Mouse (Mus musculus) liver, postnatal 0 days (tissue): ENCODE measurements around the gene Mmp25. TPM values are rescaled to one million over a fixed set of nuclear protein-coding genes. Genes with fewer than 3 reads are reported as not detected.

Experiments
- ATAC-seq: fragments of 200-750 bp; cut with Nextera tagmentation; 2 replicates; pipeline ENCODE4 v1.8.0; 2017; ENCODE audit warnings: mild to moderate bottlenecking, moderate library complexity
- DNase-seq: peaks from one replicate; pipeline ENCODE4 v3.0.0-alpha.2; 2016
- H3K27ac ChIP-seq: fragments of 300-500 bp; sonication (generic); 2 replicates; pipeline ENCODE4 v1.5.1; 2014; ENCODE audit warnings: antibody characterized with exemption, moderate library complexity, mild to moderate bottlenecking, low read depth
- H3K27me3 ChIP-seq: fragments of 300-500 bp; sonication (generic); 2 replicates; pipeline ENCODE4 v1.6.1; 2014; ENCODE audit warnings: low read length, control low read depth, mixed read lengths; ENCODE audit not compliant: insufficient read depth
- H3K36me3 ChIP-seq: fragments of 300-500 bp; sonication (generic); replicated peaks from 2 replicates; pipeline ENCODE4 v1.6.1; 2014; ENCODE audit warnings: mild to moderate bottlenecking, control low read depth, low read length, moderate library complexity, mixed read lengths; ENCODE audit not compliant: insufficient read depth
- H3K4me1 ChIP-seq: fragments of 300-500 bp; sonication (generic); 2 replicates; pipeline ENCODE4 v1.6.1; 2014; ENCODE audit warnings: antibody characterized with exemption, mild to moderate bottlenecking, control low read depth; ENCODE audit not compliant: insufficient read depth
- H3K4me2 ChIP-seq: fragments of 300-500 bp; sonication (generic); 2 replicates; pipeline ENCODE4 v1.6.1; 2014; ENCODE audit warnings: low read depth, mild to moderate bottlenecking, low read length, moderate library complexity, mixed read lengths
- H3K4me3 ChIP-seq: fragments of 300-500 bp; sonication (generic); 2 replicates; pipeline ENCODE4 v1.5.1; 2014; ENCODE audit warnings: low read depth, low read length
- H3K9ac ChIP-seq: fragments of 300-500 bp; sonication (generic); replicated peaks from 2 replicates; pipeline ENCODE4 v1.6.1; 2014; ENCODE audit warnings: mild to moderate bottlenecking, moderate library complexity
- H3K9me3 ChIP-seq: fragments of 300-500 bp; sonication (generic); 2 replicates; pipeline ENCODE4 v1.6.1; 2016; ENCODE audit warnings: mild to moderate bottlenecking, control low read depth, low read length, mixed read lengths
- CTCF ChIP-seq: sonication (generic); IDR thresholded peaks from 2 replicates; pipeline ENCODE4 v1.5.1; 2016; ENCODE audit warnings: antibody characterized with exemption, low read depth
- EP300 ChIP-seq: IDR thresholded peaks from 2 replicates; pipeline ENCODE4 v1.6.1; 2016; ENCODE audit warnings: antibody characterized with exemption, low read depth, mild to moderate bottlenecking
- WGBS: fragments of 180-500 bp; shearing (Covaris S2); extraction: QIAGEN DNeasy Blood & Tissue Kit; methylation state at CpG from one replicate; pipeline ENCODE4 v1.1.7; 2014; ENCODE audit not compliant: insufficient replicate concordance; 5-methylcytosine and 5-hydroxymethylcytosine counted together
- polyA plus RNA-seq: library from polyadenylated mRNA; unstranded; fragments of >200 nt; fragmentation: Nextera tagmentation; extraction: Ambion mirVana; gene quantifications from 2 replicates; pipeline ENCODE4 v1.2.1, GENCODE M21; 2015

Mmp25 gene
- polyA plus RNA-seq, 1 experiment from 2014 or later, result 0.67 TPM

DNA sequence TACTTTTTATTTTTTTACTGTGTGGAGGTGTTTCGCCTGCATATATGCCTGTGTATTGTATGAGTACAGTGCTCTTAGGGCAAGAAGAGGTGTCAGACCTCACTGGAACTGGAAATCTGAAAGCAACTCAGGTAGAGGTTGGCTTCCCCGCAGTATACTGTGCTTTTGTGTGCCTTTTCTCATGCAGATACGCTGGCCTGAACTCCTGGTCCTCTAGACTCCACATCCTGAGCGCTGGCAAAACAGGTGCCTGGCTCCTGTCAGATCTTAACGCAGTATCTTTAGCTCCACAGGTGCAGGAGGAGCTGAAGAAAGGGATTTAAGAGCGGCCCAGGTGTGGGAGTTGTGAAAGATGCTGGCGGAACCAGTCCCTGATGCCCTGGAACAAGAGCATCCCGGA is 39.9 kb downstream of the Mmp25 start:
- TF ChIP-seq EP300 (no peak), CTCF (no peak)

GRCm38 (mm10) chr17:23604394-23604793 is 40.7 kb downstream of the Mmp25 start:
- TF ChIP-seq CTCF (peak; percentile 11; the same call in 1 of the 2 replicates), EP300 (no peak)
- Histone ChIP-seq H3K36me3 (no peaks in the 10 kb centered on the region), H3K9me3 (no peaks in the 10 kb centered on the region), H3K4me2 (no peak overlapping the region), H3K9ac (no peak overlapping the region), H3K27me3 (no peaks in the 10 kb centered on the region), H3K27ac (no peak overlapping the region), H3K4me1 (no peaks in the 10 kb centered on the region), H3K4me3 (no peak overlapping the region)
- ATAC-seq, result no peak
- DNase-seq, result no peak
- 68% methylated on average over 7 of the region's 7 CpGs for WGBS

More for the DNA sequence above, 39.9 kb downstream of the Mmp25 start:
- Histone ChIP-seq H3K9me3 (no peaks in the 10 kb centered on the region), H3K4me3 (no peak overlapping the region), H3K27ac (no peak overlapping the region), H3K4me2 (no peak overlapping the region), H3K4me1 (no peaks in the 10 kb centered on the region), H3K9ac (no peak overlapping the region), H3K36me3 (no peaks in the 10 kb centered on the region), H3K27me3 (no peaks in the 10 kb centered on the region)
- ATAC-seq (no peak), DNase-seq (no peak)
- 84% methylated on average over 8 of the region's 8 CpGs for WGBS

DNA sequence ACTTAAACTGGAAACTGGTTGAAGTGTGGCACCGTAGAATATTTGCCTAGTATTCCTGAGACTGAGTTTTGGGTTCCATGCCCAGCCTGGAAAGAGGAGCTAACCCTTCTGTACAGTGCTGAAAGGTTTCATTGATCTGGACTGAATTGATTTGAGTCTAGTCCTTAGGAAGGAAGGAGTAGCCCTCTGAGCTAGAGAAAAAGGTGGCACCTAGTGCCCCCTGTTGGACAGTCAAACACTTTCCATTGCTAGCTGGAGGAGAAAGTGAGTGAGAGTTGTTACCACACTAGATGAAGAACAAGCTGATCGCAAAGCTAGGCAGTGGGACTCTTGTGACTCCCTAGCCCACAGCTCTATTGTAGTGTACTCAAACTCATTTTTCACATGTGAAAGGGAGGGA is 41.5 kb downstream of the Mmp25 start:
- Histone ChIP-seq H3K4me3 (no peak overlapping the region), H3K9me3 (no peaks in the 10 kb centered on the region), H3K4me1 (peaks cover 1% of the 10 kb centered on the region; the same call in 1 of the 2 replicates), H3K4me2 (no peak overlapping the region), H3K9ac (no peak overlapping the region), H3K27ac (no peak overlapping the region), H3K27me3 (no peaks in the 10 kb centered on the region), H3K36me3 (no peaks in the 10 kb centered on the region)
- TF ChIP-seq CTCF (peak; percentile 74), EP300 (no peak)
- peak; percentile 31 for DNase-seq
- ATAC-seq, result no peak
- 55% methylated on average over 2 of the region's 2 CpGs for WGBS

GRCm38 (mm10) chr17:23603077-23603476 is 42.0 kb downstream of the Mmp25 start:
- H3K4me3 ChIP-seq, result no peak overlapping the region
- ATAC-seq (no peak), DNase-seq (no peak)
- H3K9ac ChIP-seq, result no peak overlapping the region
- no peak overlapping the region for H3K4me2 ChIP-seq
- H3K9me3 ChIP-seq, result no peaks in the 10 kb centered on the region
- no peak for TF ChIP-seq EP300
- no peak for TF ChIP-seq CTCF
- 57% methylated on average over 8 of the region's 8 CpGs for WGBS
- H3K4me1 ChIP-seq, result peaks cover 3% of the 10 kb centered on the region; the same call in 1 of the 2 replicates
- H3K27me3 ChIP-seq, result no peaks in the 10 kb centered on the region
- H3K27ac ChIP-seq, result no peak overlapping the region
- no peaks in the 10 kb centered on the region for H3K36me3 ChIP-seq

- Histone ChIP-seq H3K27me3 (no peaks in the 10 kb centered on the region), H3K4me2 (no peak overlapping the region), H3K9me3 (no peaks in the 10 kb centered on the region), H3K36me3 (no peaks in the 10 kb centered on the region), H3K4me1 (peaks cover 3% of the 10 kb centered on the region; the same call in 1 of the 2 replicates), H3K27ac (no peak overlapping the region), H3K9ac (no peak overlapping the region), H3K4me3 (no peak overlapping the region)
- 51% methylated on average over 10 of the region's 10 CpGs for WGBS
- TF ChIP-seq EP300 (no peak), CTCF (no peak)
- no peak for ATAC-seq
- no peak for DNase-seq
Observed at GRCm38 (mm10) chr17:23601836-23602585, 43.1 kb downstream of the Mmp25 start.

GRCm38 (mm10) chr17:23600641-23601622 is 44.1 kb downstream of the Mmp25 start, which contains the start of gene Zscan10:
TSS of gene Zscan10 (plus strand) at chr17:23600856.
- H3K4me3 ChIP-seq, result peak within 1 kb of the TSS; percentile 52
- TF ChIP-seq EP300 (no peak), CTCF (no peak)
- peaks cover 3% of the 10 kb centered on the region; the same call in 1 of the 2 replicates for H3K4me1 ChIP-seq
- no peak within 1 kb of the TSS; the same call in 1 of the 2 replicates for H3K9ac ChIP-seq
- DNase-seq, result no peak
- H3K27me3 ChIP-seq, result no peaks in the 10 kb centered on the region
- H3K4me2 ChIP-seq, result peak within 1 kb of the TSS; percentile 88
- H3K27ac ChIP-seq, result peak within 1 kb of the TSS; percentile 93
- WGBS, result 73% methylated on average over 15 of the region's 15 CpGs
- ATAC-seq, result no peak
- no peaks in the 10 kb centered on the region for H3K9me3 ChIP-seq
- no peaks in the 10 kb centered on the region for H3K36me3 ChIP-seq
